Mouse (Mus musculus): ENCODE measurements around the gene Gpx3. TPM values are rescaled to one million over a fixed set of nuclear protein-coding genes. Genes with fewer than 3 reads are reported as not detected.
A peak's percentile ranks its signal among the peaks of the same experiment; 100 is the strongest.
"Not testable (repeated sequence)": the region's sequence is repeated elsewhere in the genome, so short reads cannot be mapped to it uniquely, and the experiment has no call there.

Gene Gpx3
- polyA plus RNA-seq, 1 experiment from 2014 or later, result 1,215 TPM

GRCm38 (mm10) chr11:54894589-54894988, 7.7 kb upstream of the Gpx3 start:
- DNase-seq (ENCODE audit: low read depth, low spot score), result no peak
- ATAC-seq, result no peak
- no peak for TF ChIP-seq CTCF (IDR thresholded peaks at IDR 0.05)
- H3K27me3 ChIP-seq, result no peaks in the 10 kb centered on the region
- POLR2A ChIA-PET, result interaction anchor here (1.4 kb wide), 2 partner anchors 10 kb away, joined by 4 to 14 read pairs; no protein-coding TSS in a partner anchor
- CTCF ChIA-PET, result interaction anchor here (1.2 to 1.4 kb wide), 3 partner anchors 9 to 90 kb away, joined by 3 to 6 read pairs (median 3); no protein-coding TSS in a partner anchor
- in situ Hi-C loops (cut with MboI; ENCODE audit: low pct_unique_long_range_greater_than_20kb), result no loop called here

- ChIA-PET POLR2A (interaction anchor here (1.5 to 3.2 kb wide), 4 partner anchors 11 to 126 kb away, joined by 3 to 21 read pairs (median 10); no protein-coding TSS in a partner anchor), CTCF (interaction anchor here (1.1 to 12.7 kb wide), 5 partner anchors 9 to 32 kb away, joined by 3 to 149 read pairs (median 4); no protein-coding TSS in a partner anchor)
- DNase-seq (ENCODE audit: low read depth, low spot score); H3K27me3 ChIP-seq; ATAC-seq; in situ Hi-C loops (cut with MboI; ENCODE audit: low pct_unique_long_range_greater_than_20kb): not testable (repeated sequence)
Measured at GRCm38 (mm10) chr11:54896646-54897045, 5.6 kb upstream of the Gpx3 start.

GRCm38 (mm10) chr11:54897470-54897869, 4.8 kb upstream of the Gpx3 start:
- peak; percentile 89 for ATAC-seq

GRCm38 (mm10) chr11:54899657-54900056, 2.6 kb upstream of the Gpx3 start:
- ChIA-PET POLR2A (no interaction called here), CTCF (interaction anchor here (12.7 kb wide), 1 partner anchor 14 kb away, joined by 149 read pairs; no protein-coding TSS in a partner anchor)
- H3K27me3 ChIP-seq, result no peaks in the 10 kb centered on the region
- no peak for ATAC-seq
- no peak for TF ChIP-seq CTCF (IDR thresholded peaks at IDR 0.05)
- in situ Hi-C loops (cut with MboI; ENCODE audit: low pct_unique_long_range_greater_than_20kb), result no loop called here
- DNase-seq (ENCODE audit: low read depth, low spot score), result no peak

More at GRCm38 (mm10) chr11:54897470-54897869, 4.8 kb upstream of the Gpx3 start:
- ChIA-PET CTCF (interaction anchor here (0.8 to 12.7 kb wide), 7 partner anchors 10 to 30 kb away, joined by 3 to 149 read pairs (median 5); no protein-coding TSS in a partner anchor), POLR2A (interaction anchor here (0.9 to 3.2 kb wide), 7 partner anchors 10 to 125 kb away, joined by 3 to 21 read pairs (median 5); no protein-coding TSS in a partner anchor)
- peak; percentile 90 for DNase-seq (ENCODE audit: low read depth, low spot score)
- no peak for TF ChIP-seq CTCF (IDR thresholded peaks at IDR 0.05)
- in situ Hi-C loops (cut with MboI; ENCODE audit: low pct_unique_long_range_greater_than_20kb), result no loop called here
- no peaks in the 10 kb centered on the region for H3K27me3 ChIP-seq

GRCm38 (mm10) chr11:54903339-54903738, 1.1 kb downstream of the Gpx3 start:
- in situ Hi-C loops (cut with MboI; ENCODE audit: low pct_unique_long_range_greater_than_20kb), result no loop called here
- no peaks in the 10 kb centered on the region for H3K27me3 ChIP-seq
- DNase-seq (ENCODE audit: low read depth, low spot score), result no peak
- CTCF ChIA-PET, result interaction anchor here (0.7 to 12.7 kb wide), 2 partner anchors 17 to 25 kb away, joined by 3 to 149 read pairs; no protein-coding TSS in a partner anchor
- no peak for TF ChIP-seq CTCF (IDR thresholded peaks at IDR 0.05)
- ATAC-seq, result no peak
- POLR2A ChIA-PET, result interaction anchor here (0.5 to 2.3 kb wide), 6 partner anchors 12 to 149 kb away, joined by 3 to 14 read pairs (median 4); no protein-coding TSS in a partner anchor

GRCm38 (mm10) chr11:54903940-54904706, 1.9 kb downstream of the Gpx3 start:
- CTCF ChIA-PET, result interaction anchor here (0.7 to 12.7 kb wide), 2 partner anchors 18 to 24 kb away, joined by 3 to 149 read pairs; no protein-coding TSS in a partner anchor
- TF ChIP-seq CTCF (IDR thresholded peaks at IDR 0.05), result no peak
- in situ Hi-C loops (cut with MboI; ENCODE audit: low pct_unique_long_range_greater_than_20kb), result no loop called here
- ATAC-seq (no peak), DNase-seq (ENCODE audit: low read depth, low spot score) (no peak)
- POLR2A ChIA-PET, result interaction anchor here (0.7 to 4.2 kb wide), 5 partner anchors 10 to 23 kb away, joined by 3 to 19 read pairs (median 4); no protein-coding TSS in a partner anchor
- no peaks in the 10 kb centered on the region for H3K27me3 ChIP-seq

GRCm38 (mm10) chr11:54905086-54905485, 2.8 kb downstream of the Gpx3 start:
- in situ Hi-C loops (cut with MboI; ENCODE audit: low pct_unique_long_range_greater_than_20kb), result no loop called here
- no peaks in the 10 kb centered on the region for H3K27me3 ChIP-seq
- DNase-seq (ENCODE audit: low read depth, low spot score), result no peak
- ChIA-PET CTCF (interaction anchor here (1.3 to 12.7 kb wide), 3 partner anchors 9 to 26 kb away, joined by 3 to 149 read pairs (median 5); no protein-coding TSS in a partner anchor), POLR2A (interaction anchor here (1.0 to 4.2 kb wide), 3 partner anchors 11 to 24 kb away, joined by 4 to 19 read pairs (median 5); no protein-coding TSS in a partner anchor)
- no peak for TF ChIP-seq CTCF (IDR thresholded peaks at IDR 0.05)
- ATAC-seq, result no peak

GRCm38 (mm10) chr11:54905931-54906330, 3.7 kb downstream of the Gpx3 start:
- no peaks in the 10 kb centered on the region for H3K27me3 ChIP-seq
- in situ Hi-C loops (cut with MboI; ENCODE audit: low pct_unique_long_range_greater_than_20kb), result no loop called here
- CTCF ChIA-PET, result interaction anchor here (1.3 to 12.7 kb wide), 4 partner anchors 9 to 25 kb away, joined by 3 to 149 read pairs (median 5); no protein-coding TSS in a partner anchor
- TF ChIP-seq CTCF (IDR thresholded peaks at IDR 0.05), result no peak
- ATAC-seq (peak; percentile 33), DNase-seq (ENCODE audit: low read depth, low spot score) (peak; percentile 51)
- POLR2A ChIA-PET, result interaction anchor here (1.2 to 4.2 kb wide), 4 partner anchors 11 to 25 kb away, joined by 3 to 19 read pairs (median 4); no protein-coding TSS in a partner anchor

GRCm38 (mm10) chr11:54906466-54906865, 4.2 kb downstream of the Gpx3 start:
- ChIA-PET POLR2A (interaction anchor here (1.0 to 4.2 kb wide), 6 partner anchors 9 to 25 kb away, joined by 3 to 19 read pairs (median 4); no protein-coding TSS in a partner anchor), CTCF (interaction anchor here (0.9 to 12.7 kb wide), 5 partner anchors 9 to 24 kb away, joined by 3 to 149 read pairs (median 5); no protein-coding TSS in a partner anchor)
- in situ Hi-C loops (cut with MboI; ENCODE audit: low pct_unique_long_range_greater_than_20kb), result no loop called here
- no peaks in the 10 kb centered on the region for H3K27me3 ChIP-seq
- no peak for TF ChIP-seq CTCF (IDR thresholded peaks at IDR 0.05)
- no peak for DNase-seq (ENCODE audit: low read depth, low spot score)
- ATAC-seq, result no peak

GRCm38 (mm10) chr11:54907259-54907658, 5.0 kb downstream of the Gpx3 start:
- DNase-seq (ENCODE audit: low read depth, low spot score), result no peak
- no peak for ATAC-seq
- ChIA-PET POLR2A (interaction anchor here (1.0 to 4.2 kb wide), 5 partner anchors 10 to 26 kb away, joined by 3 to 19 read pairs (median 5); no protein-coding TSS in a partner anchor), CTCF (interaction anchor here (0.9 to 12.7 kb wide), 4 partner anchors 10 to 21 kb away, joined by 3 to 149 read pairs (median 6); no protein-coding TSS in a partner anchor)
- no peak for TF ChIP-seq CTCF (IDR thresholded peaks at IDR 0.05)
- no peaks in the 10 kb centered on the region for H3K27me3 ChIP-seq
- in situ Hi-C loops (cut with MboI; ENCODE audit: low pct_unique_long_range_greater_than_20kb), result no loop called here
